Mouse (Mus musculus): ENCODE results near the gene Zscan2.

DNA sequence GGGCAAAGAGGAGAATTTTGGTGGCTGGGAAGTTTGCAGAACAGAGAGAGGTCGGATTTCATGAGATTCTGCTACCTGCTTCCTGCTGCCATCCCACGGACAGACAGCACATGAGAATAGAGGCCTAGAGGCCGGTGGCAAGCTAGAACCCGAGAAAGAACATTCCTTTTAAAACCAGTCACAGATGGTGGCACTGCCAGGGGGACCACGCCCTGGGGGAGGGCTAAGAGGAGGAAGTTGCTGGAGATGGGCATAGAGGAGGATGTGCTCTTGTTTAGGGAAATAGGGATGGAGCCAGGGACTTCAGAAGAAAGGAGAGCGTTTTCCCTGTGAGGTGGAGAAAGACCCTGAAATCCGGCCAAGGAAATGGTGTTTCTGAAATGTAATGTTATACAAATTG, 22.5 kb upstream of the Zscan2 start:
- TF ChIP-seq CTCF (IDR thresholded peaks at IDR 0.05; ENCODE audit: extremely low read depth, insufficient read length, insufficient replicate concordance, low read depth, low read length) (no peak), POLR2A (IDR thresholded peaks at IDR 0.05; ENCODE audit: low read depth, low read length) (no peak)
